Mouse (Mus musculus) liver, postnatal 0 days (tissue): ENCODE measurements around the gene Pigx. TPM values are rescaled to one million over a fixed set of nuclear protein-coding genes. Genes with fewer than 3 reads are reported as not detected.

Source experiments
- ATAC-seq: fragments of 200-750 bp; cut with Nextera tagmentation; 2 replicates; pipeline ENCODE4 v1.8.0; 2017; ENCODE audit warnings: mild to moderate bottlenecking, moderate library complexity
- DNase-seq: peaks from one replicate; pipeline ENCODE4 v3.0.0-alpha.2; 2016
- H3K27ac ChIP-seq: fragments of 300-500 bp; sonication (generic); 2 replicates; pipeline ENCODE4 v1.5.1; 2014; ENCODE audit warnings: antibody characterized with exemption, moderate library complexity, mild to moderate bottlenecking, low read depth
- H3K27me3 ChIP-seq: fragments of 300-500 bp; sonication (generic); 2 replicates; pipeline ENCODE4 v1.6.1; 2014; ENCODE audit warnings: low read length, control low read depth, mixed read lengths; ENCODE audit not compliant: insufficient read depth
- H3K36me3 ChIP-seq: fragments of 300-500 bp; sonication (generic); replicated peaks from 2 replicates; pipeline ENCODE4 v1.6.1; 2014; ENCODE audit warnings: mild to moderate bottlenecking, control low read depth, low read length, moderate library complexity, mixed read lengths; ENCODE audit not compliant: insufficient read depth
- H3K4me1 ChIP-seq: fragments of 300-500 bp; sonication (generic); 2 replicates; pipeline ENCODE4 v1.6.1; 2014; ENCODE audit warnings: antibody characterized with exemption, mild to moderate bottlenecking, control low read depth; ENCODE audit not compliant: insufficient read depth
- H3K4me2 ChIP-seq: fragments of 300-500 bp; sonication (generic); 2 replicates; pipeline ENCODE4 v1.6.1; 2014; ENCODE audit warnings: low read depth, mild to moderate bottlenecking, low read length, moderate library complexity, mixed read lengths
- H3K4me3 ChIP-seq: fragments of 300-500 bp; sonication (generic); 2 replicates; pipeline ENCODE4 v1.5.1; 2014; ENCODE audit warnings: low read depth, low read length
- H3K9ac ChIP-seq: fragments of 300-500 bp; sonication (generic); replicated peaks from 2 replicates; pipeline ENCODE4 v1.6.1; 2014; ENCODE audit warnings: mild to moderate bottlenecking, moderate library complexity
- H3K9me3 ChIP-seq: fragments of 300-500 bp; sonication (generic); 2 replicates; pipeline ENCODE4 v1.6.1; 2016; ENCODE audit warnings: mild to moderate bottlenecking, control low read depth, low read length, mixed read lengths
- CTCF ChIP-seq: sonication (generic); IDR thresholded peaks from 2 replicates; pipeline ENCODE4 v1.5.1; 2016; ENCODE audit warnings: antibody characterized with exemption, low read depth
- EP300 ChIP-seq: IDR thresholded peaks from 2 replicates; pipeline ENCODE4 v1.6.1; 2016; ENCODE audit warnings: antibody characterized with exemption, low read depth, mild to moderate bottlenecking
- WGBS: fragments of 180-500 bp; shearing (Covaris S2); extraction: QIAGEN DNeasy Blood & Tissue Kit; methylation state at CpG from one replicate; pipeline ENCODE4 v1.1.7; 2014; ENCODE audit not compliant: insufficient replicate concordance; 5-methylcytosine and 5-hydroxymethylcytosine counted together
- polyA plus RNA-seq: library from polyadenylated mRNA; unstranded; fragments of >200 nt; fragmentation: Nextera tagmentation; extraction: Ambion mirVana; gene quantifications from 2 replicates; pipeline ENCODE4 v1.2.1, GENCODE M21; 2015

Pigx gene
- polyA plus RNA-seq, 1 experiment from 2014 or later = 65.3 TPM

DNA sequence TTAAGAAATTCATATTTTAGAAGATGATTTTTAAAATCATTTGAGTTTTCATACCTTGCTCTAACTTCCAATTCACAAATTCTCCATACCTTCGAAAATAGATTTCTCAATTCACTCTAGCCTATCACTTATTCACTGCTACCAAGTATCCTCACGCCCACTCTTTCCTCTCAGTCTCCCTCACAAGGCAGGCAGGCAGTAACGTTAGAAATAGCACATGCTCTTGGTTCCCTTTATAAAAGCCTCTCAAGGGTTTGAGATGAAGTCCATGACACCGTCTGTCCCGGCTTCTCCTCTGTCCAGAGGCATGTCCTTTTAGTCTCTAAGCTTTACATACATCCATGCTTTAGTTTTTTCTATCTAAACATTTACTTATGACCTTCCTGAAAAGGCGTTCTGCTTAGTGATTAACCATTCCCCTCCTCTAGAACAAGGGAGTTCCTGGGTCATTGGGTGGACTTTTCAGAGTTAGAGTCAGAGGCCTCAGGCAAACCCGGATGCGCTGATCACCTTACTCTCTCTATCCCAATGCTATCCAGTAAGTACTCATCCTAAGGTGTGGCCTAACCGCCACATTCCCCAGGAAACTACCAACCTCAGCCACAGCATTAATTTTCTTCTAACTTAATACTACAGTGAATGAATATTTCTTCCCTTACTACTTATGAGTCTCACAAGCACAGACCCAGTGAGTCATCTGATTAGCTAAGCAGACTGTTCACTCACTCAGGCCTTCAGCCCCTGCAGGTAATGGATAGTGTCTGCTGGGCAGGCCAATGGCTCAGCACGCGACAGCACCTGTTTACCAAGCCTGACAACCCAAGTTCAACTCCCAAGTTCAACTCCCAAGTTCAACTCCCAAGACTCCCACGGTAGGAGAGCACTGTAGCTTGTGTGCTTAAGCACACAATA lies 30.9 kb downstream of the Pigx start:
- no peak for DNase-seq
- 62% methylated on average over 12 of the region's 12 CpGs for WGBS
- Histone ChIP-seq H3K36me3 (no peaks in the 10 kb centered on the region), H3K9me3 (no peaks in the 10 kb centered on the region), H3K4me2 (no peak overlapping the region), H3K9ac (no peak overlapping the region), H3K27me3 (no peaks in the 10 kb centered on the region), H3K4me1 (peaks cover 23% of the 10 kb centered on the region), H3K4me3 (no peak overlapping the region), H3K27ac (no peak overlapping the region)
- TF ChIP-seq EP300 (no peak), CTCF (no peak)
- no peak for ATAC-seq

DNA sequence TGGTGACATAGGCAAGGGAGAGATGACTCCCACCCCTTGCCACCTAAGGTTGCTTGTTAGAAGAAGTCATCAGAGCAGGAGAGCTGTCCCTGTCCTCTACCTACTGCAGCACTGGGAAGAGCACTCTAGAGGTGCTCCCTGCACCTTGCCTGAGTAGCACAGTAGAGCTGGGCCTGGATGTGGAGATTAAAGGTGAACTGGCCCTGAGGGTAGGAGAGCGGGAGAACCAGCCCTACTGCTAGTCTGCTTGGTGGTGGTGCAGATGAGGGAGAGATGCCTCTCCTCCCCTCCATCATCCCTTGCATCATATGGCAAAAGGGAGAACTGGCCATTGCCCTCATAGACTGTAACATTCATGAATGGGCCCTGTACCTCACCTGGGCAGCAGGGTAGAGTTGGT lies 32.6 kb downstream of the Pigx start:
- Histone ChIP-seq H3K9ac (no peak overlapping the region), H3K4me1 (peaks cover 29% of the 10 kb centered on the region), H3K4me3 (no peak overlapping the region), H3K27me3 (no peaks in the 10 kb centered on the region), H3K9me3 (no peaks in the 10 kb centered on the region), H3K27ac (no peak overlapping the region), H3K4me2 (no peak overlapping the region), H3K36me3 (no peaks in the 10 kb centered on the region)
- 100% methylated on average over 1 of the region's 1 CpGs for WGBS
- TF ChIP-seq EP300 (no peak), CTCF (no peak)
- DNase-seq (no peak), ATAC-seq (no peak)

DNA sequence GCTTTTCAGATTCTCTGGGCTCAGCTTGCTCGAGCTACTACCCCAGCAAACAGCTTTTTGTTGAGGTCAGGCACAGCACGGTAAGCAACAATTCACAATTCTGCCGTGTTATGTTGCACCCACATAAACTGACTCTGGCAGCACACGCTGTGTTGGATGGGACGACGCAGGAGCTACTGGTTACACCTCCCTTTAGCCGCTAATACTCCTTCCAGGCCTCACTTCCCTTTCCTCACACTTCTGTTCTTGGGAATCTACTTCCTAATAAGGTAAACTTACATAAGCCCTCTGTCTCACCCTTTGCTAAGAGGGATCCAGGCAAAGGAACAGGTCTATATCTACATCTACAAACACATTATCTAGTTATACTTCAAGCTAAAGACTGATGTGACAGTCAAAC lies 35.6 kb downstream of the Pigx start:
- no peak for TF ChIP-seq CTCF
- no peak for TF ChIP-seq EP300
- Histone ChIP-seq H3K9me3 (no peaks in the 10 kb centered on the region), H3K4me1 (peaks cover 31% of the 10 kb centered on the region), H3K27me3 (no peaks in the 10 kb centered on the region), H3K27ac (no peak overlapping the region), H3K36me3 (no peaks in the 10 kb centered on the region), H3K4me3 (no peak overlapping the region), H3K9ac (no peak overlapping the region), H3K4me2 (no peak overlapping the region)
- no peak for ATAC-seq
- WGBS = 63% methylated on average over 7 of the region's 7 CpGs
- no peak for DNase-seq

DNA sequence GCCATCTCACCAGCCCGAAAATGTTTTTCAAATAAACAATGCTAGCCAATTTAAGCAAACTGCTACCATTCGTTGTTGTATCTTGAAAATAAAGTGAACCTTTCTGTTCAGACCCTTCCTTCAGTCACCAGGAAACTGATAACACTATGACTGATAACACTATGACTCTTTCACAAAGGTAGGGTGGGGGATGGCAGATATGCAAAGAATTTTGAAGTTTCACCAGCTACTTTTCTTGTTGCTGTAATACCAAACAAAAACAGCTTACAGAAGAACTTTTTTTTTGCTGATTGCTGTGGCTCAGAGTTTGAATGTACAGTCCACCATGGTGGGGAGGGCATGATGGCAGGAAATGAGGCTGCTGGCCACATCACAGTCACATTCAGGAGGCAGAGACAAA lies 37.3 kb downstream of the Pigx start:
- 0 out of 2 replicates have a peak overlapping the region, but pooled peaks have one; percentile 18 for H3K27ac ChIP-seq
- no peak for TF ChIP-seq CTCF
- TF ChIP-seq EP300 = no peak
- H3K4me3 ChIP-seq = no peak overlapping the region
- peaks cover 25% of the 10 kb centered on the region for H3K4me1 ChIP-seq
- no peaks in the 10 kb centered on the region for H3K9me3 ChIP-seq
- DNase-seq (no peak), ATAC-seq (no peak)
- H3K9ac ChIP-seq = no peak overlapping the region
- WGBS = 53% methylated on average over 2 of the region's 2 CpGs
- H3K27me3 ChIP-seq = no peaks in the 10 kb centered on the region
- H3K4me2 ChIP-seq = no peak overlapping the region
- H3K36me3 ChIP-seq = no peaks in the 10 kb centered on the region

DNA sequence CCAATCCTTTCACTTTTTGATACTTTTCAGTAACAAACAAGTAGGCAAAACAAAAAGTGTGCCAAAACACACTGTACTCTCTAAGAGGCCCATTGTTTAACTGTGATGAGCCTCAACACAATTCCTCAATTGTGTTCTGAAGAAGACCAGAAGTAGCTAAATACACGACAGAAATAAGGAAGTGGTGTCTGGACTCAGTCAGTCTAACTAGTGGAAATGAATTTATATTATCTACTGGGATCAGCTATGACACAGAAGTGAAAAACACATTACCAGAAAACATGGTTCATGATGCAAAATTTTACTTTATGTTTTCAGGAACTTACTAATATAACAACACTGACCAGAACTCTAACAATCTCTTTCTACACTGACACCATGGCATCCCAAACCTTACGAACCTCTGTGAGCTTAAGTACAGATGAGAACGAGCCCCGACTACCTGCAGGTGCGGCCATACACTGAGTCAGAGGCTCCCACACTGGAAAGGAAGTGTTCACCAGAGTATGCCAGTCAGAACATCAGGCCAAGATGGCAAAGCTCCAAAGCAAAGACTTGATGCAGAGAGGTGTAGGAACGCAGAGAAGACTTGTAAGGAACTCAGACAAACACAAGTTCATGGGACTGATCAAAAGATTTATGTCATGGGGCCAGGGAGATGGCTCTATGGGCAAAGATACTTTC lies 39.6 kb downstream of the Pigx start:
- Histone ChIP-seq H3K27me3 (no peaks in the 10 kb centered on the region), H3K9ac (no peak overlapping the region), H3K36me3 (no peaks in the 10 kb centered on the region), H3K9me3 (no peaks in the 10 kb centered on the region), H3K4me3 (no peak overlapping the region), H3K27ac (no peak overlapping the region), H3K4me2 (no peak overlapping the region), H3K4me1 (peaks cover 13% of the 10 kb centered on the region)
- ATAC-seq (no peak), DNase-seq (no peak)
- WGBS = 48% methylated on average over 6 of the region's 6 CpGs
- TF ChIP-seq EP300 (no peak), CTCF (no peak)

DNA sequence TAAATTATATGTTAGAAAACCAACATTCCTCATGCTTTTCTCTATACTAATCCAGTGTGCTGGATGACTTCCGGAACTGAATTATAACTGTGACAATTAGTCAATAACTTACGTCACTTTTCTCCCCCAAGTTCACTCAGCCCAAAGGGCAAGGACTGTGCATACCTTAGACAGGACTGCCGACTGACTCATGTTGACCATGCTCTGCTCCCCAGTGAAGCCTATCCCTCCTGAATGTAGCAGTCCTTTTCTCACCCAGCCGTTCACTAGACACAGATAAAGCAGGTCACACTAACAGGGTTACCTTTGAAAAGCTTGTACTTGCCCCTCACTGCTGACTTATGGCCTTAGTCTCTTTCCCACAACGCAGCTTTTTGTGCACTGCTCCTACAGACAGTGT lies 40.7 kb downstream of the Pigx start:
- Histone ChIP-seq H3K9ac (no peak overlapping the region), H3K4me2 (no peak overlapping the region), H3K9me3 (no peaks in the 10 kb centered on the region), H3K36me3 (no peaks in the 10 kb centered on the region), H3K4me1 (peaks cover 11% of the 10 kb centered on the region), H3K27me3 (no peaks in the 10 kb centered on the region), H3K27ac (peak overlapping the region; percentile 23), H3K4me3 (no peak overlapping the region)
- TF ChIP-seq CTCF (no peak), EP300 (no peak)
- peak; percentile 81 for ATAC-seq
- DNase-seq = no peak
- WGBS = 53% methylated on average over 5 of the region's 5 CpGs
